Mouse (Mus musculus): ENCODE results near the gene Tmem150c. TPM values are rescaled to one million over a fixed set of nuclear protein-coding genes. Genes with fewer than 3 reads are reported as not detected.

The Tmem150c gene
- polyA plus RNA-seq (2017; shearing (Covaris generic)) = 0.11 TPM

DNA sequence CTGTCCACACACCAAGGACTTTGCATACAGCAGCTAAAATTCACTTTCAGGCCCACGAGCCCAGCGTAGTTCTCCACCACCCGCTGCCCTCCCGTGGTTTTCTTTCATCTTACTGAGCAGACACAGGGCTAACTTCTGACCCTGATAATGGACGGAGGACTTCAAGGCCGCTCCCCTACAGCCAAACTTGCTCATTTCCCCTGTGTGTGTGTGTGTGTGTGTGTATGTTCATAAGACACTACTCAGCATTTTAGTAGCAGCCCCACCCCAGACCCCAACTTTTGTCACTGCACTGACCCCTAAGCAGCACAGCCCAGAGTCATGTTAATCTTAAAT, at the start of gene Tmem150c:
Gene Tmem150c, minus strand, starts transcription at position 171 of the 336 bp plus-strand sequence.

DNA sequence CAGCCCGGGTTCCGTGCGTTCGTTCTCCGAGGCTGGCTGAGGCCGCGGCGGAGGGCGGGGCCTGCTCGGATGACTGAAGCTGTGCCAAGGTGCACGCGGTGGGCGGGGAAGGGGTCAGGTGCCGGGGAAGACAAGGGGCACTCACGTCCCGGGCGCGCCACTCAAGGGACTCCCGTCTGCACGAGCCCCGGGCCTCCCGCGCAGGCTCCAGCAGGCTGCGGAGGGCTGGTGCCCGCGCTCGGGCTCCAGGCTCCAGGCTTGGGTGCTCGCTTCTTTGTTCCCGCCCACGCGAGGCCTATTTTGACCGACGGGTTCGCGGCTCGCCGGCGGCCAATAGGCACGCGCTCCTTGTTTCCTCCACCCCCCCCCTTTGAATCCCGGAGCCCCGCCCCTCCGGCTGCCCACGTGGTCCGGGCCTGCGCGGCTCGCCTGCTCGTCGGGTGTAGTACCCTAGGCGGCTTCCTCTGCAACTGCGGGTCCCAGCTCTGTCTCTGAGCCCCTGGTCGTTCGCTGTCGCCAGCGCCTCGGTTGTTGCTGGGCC, 119.9 kb downstream of the Tmem150c start, which contains the start of the genes Hnrnpdl and Enoph1:
Gene Hnrnpdl, minus strand, starts transcription at position 63 of the 541 bp plus-strand sequence.
Gene Enoph1, plus strand, starts transcription at position 384 of the 541 bp plus-strand sequence.

Other genes starting within 250 kb of the Tmem150c start
- 14.8 TPM for gene Hnrnpd, start 180.9 kb downstream of the Tmem150c start, polyA plus RNA-seq (2017; shearing (Covaris generic))
- not detected for gene 4930524J08Rik, start 180.7 kb downstream of the Tmem150c start, polyA plus RNA-seq (2017; shearing (Covaris generic))
- gene Hnrnpdl, start 120.1 kb downstream of the Tmem150c start, polyA plus RNA-seq (2017; shearing (Covaris generic)) = 123 TPM
- gene Enoph1, start 119.8 kb downstream of the Tmem150c start, polyA plus RNA-seq (2017; shearing (Covaris generic)) = 36.5 TPM